Mouse (Mus musculus) ovary, adult 18-20 months (tissue): Measurements from ENCODE around the gene Ifnar2.
"Not testable (repeated sequence)": the region's sequence is repeated elsewhere in the genome, so short reads cannot be mapped to it uniquely, and the experiment has no call there.

Experiments
- DNase-seq: peaks from one replicate; pipeline ENCODE4 v3.0.0; 2022; ENCODE audit warnings: low spot score, mixed read lengths

Ifnar2 gene

GRCm38 (mm10) chr16:91428259-91428865, 55.8 kb downstream of the Ifnar2 start:
- DNase-seq: peak; percentile 65

DNA sequence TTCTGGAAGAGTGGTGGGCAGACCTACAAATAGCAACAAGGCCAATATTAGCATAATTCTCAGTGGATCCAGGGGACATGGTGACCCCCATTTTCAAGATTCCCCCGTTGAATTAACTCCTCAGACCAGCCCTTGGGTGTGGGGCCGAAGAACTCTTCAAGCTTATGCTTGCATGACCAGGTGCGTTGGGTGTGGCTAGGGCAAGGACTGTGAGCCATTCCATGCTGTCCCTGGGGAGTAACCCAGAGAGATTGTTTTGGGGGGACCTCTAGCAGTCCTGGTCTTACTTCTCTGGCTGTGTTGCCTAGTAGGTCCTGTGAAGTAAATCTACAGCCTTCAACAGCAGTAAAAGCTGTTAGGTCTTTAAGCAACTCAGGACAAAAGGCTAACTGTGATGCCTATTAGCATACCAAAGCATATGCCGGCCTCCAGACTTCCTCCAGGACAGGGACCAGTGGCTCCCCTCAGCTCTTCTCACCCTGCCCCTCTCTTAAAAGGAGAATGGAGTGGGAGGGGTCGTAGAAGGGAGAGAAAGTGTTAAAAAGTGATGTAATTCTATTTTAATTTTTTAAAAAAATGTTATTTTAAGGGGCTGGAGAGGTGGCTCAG, 60.2 kb downstream of the Ifnar2 start:
- DNase-seq: no peak

DNA sequence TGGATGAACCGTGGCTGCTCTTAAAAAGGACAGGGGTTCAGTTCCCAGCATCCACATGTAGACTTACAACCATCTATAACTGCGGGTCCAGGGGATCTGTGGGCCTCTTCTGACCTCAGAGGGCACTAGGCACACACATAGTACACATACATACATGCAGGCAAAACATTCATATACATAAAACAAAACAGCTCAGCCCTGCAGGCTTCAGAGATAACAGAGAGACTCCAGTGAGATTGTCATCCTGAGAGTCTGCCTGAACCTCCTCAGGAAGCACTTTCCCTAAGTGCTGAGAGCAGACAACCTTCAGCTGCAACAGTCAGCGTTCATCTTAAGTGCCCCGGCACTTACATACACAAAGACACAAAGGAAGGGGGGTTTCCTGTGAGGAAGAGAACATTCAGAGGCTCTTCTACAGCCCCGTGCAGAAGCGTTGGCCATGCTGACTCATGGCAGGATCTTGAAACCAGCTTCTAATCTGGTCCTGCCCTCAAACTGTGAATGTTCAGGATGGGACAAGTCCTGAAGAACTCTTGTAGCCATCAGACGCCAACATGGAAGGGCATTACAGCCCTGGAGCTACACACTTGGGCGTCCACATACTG, 60.8 kb downstream of the Ifnar2 start:
- DNase-seq: no peak

GRCm38 (mm10) chr16:91434119-91434518, 61.5 kb downstream of the Ifnar2 start:
- no peak for DNase-seq

DNA sequence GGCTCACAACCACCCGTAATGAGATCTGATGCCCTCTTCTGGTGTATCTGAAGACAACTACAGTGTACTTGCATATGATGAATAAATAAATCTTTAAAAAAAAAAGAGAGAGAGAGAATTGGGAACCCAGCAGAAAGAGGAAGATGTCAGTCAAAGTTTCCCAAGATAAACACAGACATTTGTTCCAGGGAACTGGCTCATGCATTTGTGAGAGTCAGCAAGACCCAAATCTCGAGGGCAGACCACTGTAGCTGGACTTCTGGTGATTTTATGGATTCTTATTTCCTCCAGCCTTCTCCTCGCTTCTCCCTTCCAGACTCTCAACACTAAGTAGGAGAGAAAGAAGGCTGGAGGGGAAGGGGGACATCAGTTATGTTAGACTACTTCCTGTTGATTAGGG, 65.5 kb downstream of the Ifnar2 start:
- no peak for DNase-seq

GRCm38 (mm10) chr16:91438599-91438998, 66.0 kb downstream of the Ifnar2 start:
- not testable (repeated sequence) for DNase-seq

DNA sequence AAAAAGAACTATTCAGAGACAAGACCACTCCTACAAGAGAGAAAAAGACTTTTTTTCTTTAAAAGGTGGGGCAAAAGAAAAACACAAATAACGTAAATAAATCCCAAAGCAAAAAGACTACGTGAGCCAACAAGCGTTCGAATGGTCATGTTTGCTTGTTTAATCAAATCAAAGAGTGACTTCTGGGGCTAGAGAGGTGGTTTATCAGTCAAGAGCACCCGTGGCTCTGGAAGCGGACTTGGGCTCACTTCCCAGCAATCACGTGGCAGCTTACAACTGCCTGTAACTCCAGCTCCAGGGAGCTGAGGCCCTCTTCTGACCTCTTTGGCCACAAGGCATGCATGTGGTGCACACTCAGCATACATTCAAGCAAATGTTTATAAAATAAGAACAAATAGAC, 68.8 kb downstream of the Ifnar2 start:
- peak; percentile 72 for DNase-seq

DNA sequence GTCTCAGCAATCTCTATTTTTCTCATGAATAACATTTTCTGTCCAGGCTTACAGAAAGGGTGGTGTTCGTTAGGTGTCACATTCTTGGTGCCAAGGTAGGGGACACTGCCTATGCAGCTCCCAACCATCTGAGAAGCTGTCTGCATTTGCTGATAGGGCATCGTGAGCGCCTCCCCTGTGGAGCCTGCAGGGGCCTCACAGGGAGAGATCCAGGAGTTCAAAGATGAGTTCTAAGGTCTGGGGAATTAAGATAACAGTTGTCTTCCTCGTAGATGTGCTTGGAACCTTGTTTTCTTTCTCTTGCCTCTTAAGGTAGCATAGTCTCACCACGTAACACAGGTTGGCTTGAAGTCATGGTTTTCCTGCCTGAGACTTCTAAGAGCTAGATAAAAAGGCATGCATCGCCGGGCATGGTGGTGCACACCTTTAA, 69.2 kb downstream of the Ifnar2 start:
- DNase-seq: no peak

GRCm38 (mm10) chr16:91442446-91442845, 69.9 kb downstream of the Ifnar2 start:
- DNase-seq: no peak

DNA sequence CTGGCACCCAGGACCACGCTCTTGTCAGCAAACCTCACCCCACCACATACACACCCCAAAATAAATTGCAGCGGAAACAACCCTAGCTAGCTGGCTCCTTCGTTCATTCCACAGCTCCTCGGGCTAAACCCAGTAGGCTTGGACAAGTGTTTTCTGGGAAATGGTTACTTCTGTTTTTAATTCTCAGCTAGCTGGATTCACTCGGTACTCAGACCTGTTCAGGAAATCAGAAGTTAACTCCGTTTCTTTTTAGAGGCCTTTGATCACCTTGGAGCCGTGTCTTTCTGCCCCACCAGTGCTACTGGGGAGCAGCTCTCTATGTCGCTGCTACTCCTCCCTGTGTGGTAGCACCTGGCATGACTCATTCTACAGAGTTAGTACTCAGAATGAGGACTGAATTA, 70.6 kb downstream of the Ifnar2 start:
- no peak for DNase-seq

DNA sequence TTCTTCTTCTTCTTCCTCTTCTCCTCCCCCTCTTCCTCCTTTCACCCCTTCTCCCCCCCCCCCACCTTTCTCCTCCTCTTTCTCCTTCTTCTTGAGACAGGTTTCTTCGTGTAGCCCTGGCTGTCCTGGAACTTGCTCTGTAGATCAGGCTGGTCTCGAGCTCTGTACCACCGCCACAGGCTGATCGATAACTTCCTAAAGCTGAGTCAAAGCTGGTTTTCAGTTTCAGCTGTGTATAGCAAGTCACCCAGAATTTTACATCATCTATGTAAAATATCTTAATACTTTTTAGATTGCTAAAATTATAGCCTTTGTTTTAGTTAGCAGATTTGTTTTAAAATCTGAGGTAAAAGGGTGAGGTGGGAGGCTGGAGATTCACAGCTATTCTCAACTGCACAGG, 72.3 kb downstream of the Ifnar2 start:
- no peak for DNase-seq

- no peak for DNase-seq
These were observed 73.0 kb downstream of the Ifnar2 start for GRCm38 (mm10) chr16:91445566-91445965.

DNA sequence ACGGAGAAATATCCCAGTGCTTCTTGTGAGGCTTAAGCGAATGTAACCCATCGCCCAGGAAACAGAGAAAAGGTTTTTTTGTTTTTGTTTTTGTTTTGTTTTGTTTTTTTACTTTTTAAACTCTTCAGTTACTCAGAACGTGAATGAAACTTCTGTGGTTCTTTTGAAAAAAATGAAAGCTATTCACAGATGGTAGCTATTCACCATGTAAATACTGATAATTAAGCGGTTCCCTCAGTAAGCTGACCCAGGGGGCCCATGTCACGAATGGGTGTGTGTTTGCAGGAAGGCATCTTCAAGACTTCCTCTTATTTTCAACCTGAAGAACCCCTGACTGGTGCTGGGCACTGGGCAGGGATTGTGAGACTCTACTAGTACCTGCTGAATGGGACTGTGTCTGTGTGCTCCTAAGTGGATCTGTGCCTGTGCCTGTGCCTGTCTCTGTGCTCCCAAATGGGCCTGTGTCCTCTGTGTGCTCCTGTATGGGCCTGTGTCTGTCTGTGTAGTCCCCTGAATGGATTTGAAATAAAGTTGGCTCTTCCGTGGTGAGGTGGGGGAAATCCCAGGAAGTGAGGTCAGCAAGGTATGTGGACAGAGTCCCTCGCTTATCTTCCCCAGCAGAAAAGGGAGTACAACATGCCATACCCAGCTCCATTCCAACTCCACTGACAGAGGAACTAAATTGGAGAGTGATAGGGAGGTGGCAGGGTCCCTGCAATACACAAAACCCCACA, 74.4 kb downstream of the Ifnar2 start:
- DNase-seq: no peak

- DNase-seq: no peak
These were observed 74.9 kb downstream of the Ifnar2 start for GRCm38 (mm10) chr16:91447512-91447900.

DNA sequence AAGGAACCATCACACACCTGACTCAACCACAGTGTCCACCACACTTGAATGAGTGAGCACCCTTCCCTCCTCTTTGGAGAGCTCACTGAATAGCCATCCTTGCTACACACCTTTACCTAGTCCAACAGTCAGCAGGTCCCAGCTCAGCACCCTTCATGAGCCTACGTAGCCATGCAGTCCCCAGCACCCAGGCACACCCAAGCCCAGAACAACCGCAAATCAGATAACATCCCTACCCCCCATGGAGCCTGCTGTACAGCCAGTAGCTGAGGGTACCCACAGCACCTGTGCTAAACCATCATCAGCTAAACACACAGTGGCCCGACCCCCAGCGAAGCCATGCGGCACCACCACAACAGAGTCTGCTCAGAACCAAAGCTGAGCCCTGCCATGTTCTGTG, 75.5 kb downstream of the Ifnar2 start:
- DNase-seq: no peak

GRCm38 (mm10) chr16:91448895-91449294, 76.3 kb downstream of the Ifnar2 start:
- DNase-seq: no peak

GRCm38 (mm10) chr16:91450137-91451064, 77.8 kb downstream of the Ifnar2 start:
- no peak for DNase-seq

GRCm38 (mm10) chr16:91451949-91452348, 79.4 kb downstream of the Ifnar2 start:
- DNase-seq: no peak

DNA sequence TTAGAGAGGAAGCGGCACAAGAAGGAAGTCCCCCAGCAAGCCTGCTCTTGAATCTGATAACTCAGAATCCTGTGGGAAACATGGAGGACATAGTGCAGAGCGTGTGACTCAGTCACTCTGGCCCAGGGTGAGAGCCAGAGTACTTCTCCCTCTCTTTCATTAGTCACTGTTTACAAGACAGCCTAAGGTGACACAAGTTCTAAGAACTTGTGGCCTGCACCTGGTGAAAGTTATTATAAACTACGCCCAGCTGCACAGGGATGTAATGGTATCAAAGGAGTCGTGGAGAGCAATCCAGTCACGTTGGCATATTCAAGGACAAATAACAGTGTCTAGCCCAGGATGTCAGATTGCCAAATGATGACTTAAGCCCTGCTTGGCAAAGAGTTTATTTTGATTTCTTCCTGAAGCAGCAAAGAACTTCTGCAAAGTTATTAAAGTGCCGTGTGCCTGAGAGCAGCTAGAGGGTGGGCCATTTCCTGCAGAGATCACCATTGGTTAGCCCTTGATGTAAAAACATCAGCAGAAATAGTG, 79.8 kb downstream of the Ifnar2 start:
- DNase-seq: peak; percentile 57
